Mouse (Mus musculus): ENCODE results near the gene Tcp11l2. TPM values are rescaled to one million over a fixed set of nuclear protein-coding genes. Genes with fewer than 3 reads are reported as not detected.
A peak's percentile ranks its signal among the peaks of the same experiment; 100 is the strongest.

Gene Tcp11l2
- polyA plus RNA-seq, 1 experiment from 2014 or later: 5.1 TPM

- H3K4me2 ChIP-seq (ENCODE audit: low read depth, low read length, severe bottlenecking): no peak overlapping the region
- no peaks in the 10 kb centered on the region for H3K9me3 ChIP-seq (ENCODE audit: control insufficient read depth, low read length)
- H3K36me3 ChIP-seq (ENCODE audit: control insufficient read depth, insufficient read depth, low read length): no peaks in the 10 kb centered on the region
- 77% methylated on average over 3 of the region's 3 CpGs for WGBS
- no peaks in the 10 kb centered on the region; the same call in 1 of the 2 replicates for H3K4me1 ChIP-seq (replicated peaks; ENCODE audit: control insufficient read depth, insufficient read depth, low read length)
- no peak for ATAC-seq (replicated peaks; ENCODE audit: low FRiP score)
- H3K9ac ChIP-seq (ENCODE audit: low read length): no peak overlapping the region
- no peak overlapping the region for H3K4me3 ChIP-seq (ENCODE audit: low read depth, low read length)
- DNase-seq (ENCODE audit: low spot score): no peak
- no peak overlapping the region for H3K27ac ChIP-seq (ENCODE audit: low read depth, low read length)
- no peaks in the 10 kb centered on the region for H3K27me3 ChIP-seq (ENCODE audit: control insufficient read depth, insufficient read depth, low read length)
These were observed 38.6 kb downstream of the Tcp11l2 start for GRCm38 (mm10) chr10:84615076-84615475.

- Histone ChIP-seq H3K27ac (ENCODE audit: low read depth, low read length) (peak within 1 kb of the TSS; percentile 86), H3K4me3 (ENCODE audit: low read depth, low read length) (peak within 1 kb of the TSS; percentile 65), H3K4me2 (ENCODE audit: low read depth, low read length, severe bottlenecking) (peak within 1 kb of the TSS; percentile 76), H3K36me3 (ENCODE audit: control insufficient read depth, insufficient read depth, low read length) (no peaks in the 10 kb centered on the region), H3K27me3 (ENCODE audit: control insufficient read depth, insufficient read depth, low read length) (no peaks in the 10 kb centered on the region), H3K4me1 (replicated peaks; ENCODE audit: control insufficient read depth, insufficient read depth, low read length) (0 out of 2 replicates have a peak, but pooled peaks cover 3% of the 10 kb centered on the region), H3K9ac (ENCODE audit: low read length) (peak within 1 kb of the TSS; percentile 69), H3K9me3 (ENCODE audit: control insufficient read depth, low read length) (no peaks in the 10 kb centered on the region)
- ATAC-seq (replicated peaks; ENCODE audit: low FRiP score): peak; percentile 95
- 7% methylated on average over 53 of the region's 53 CpGs for WGBS
- DNase-seq (ENCODE audit: low spot score): peak; percentile 93
These were observed 45.7 kb downstream of the Tcp11l2 start, which contains the start of gene Polr3b for GRCm38 (mm10) chr10:84621826-84622790. TSS of gene Polr3b (plus strand) at chr10:84622292.

GRCm38 (mm10) chr10:84631182-84631581 lies 54.8 kb downstream of the Tcp11l2 start:
- no peaks in the 10 kb centered on the region for H3K27me3 ChIP-seq (ENCODE audit: control insufficient read depth, insufficient read depth, low read length)
- no peak for ATAC-seq (replicated peaks; ENCODE audit: low FRiP score)
- H3K36me3 ChIP-seq (ENCODE audit: control insufficient read depth, insufficient read depth, low read length): no peaks in the 10 kb centered on the region
- H3K4me3 ChIP-seq (ENCODE audit: low read depth, low read length): no peak overlapping the region
- DNase-seq (ENCODE audit: low spot score): peak; percentile 64
- no peak overlapping the region for H3K9ac ChIP-seq (ENCODE audit: low read length)
- no peaks in the 10 kb centered on the region for H3K9me3 ChIP-seq (ENCODE audit: control insufficient read depth, low read length)
- no peak overlapping the region for H3K4me2 ChIP-seq (ENCODE audit: low read depth, low read length, severe bottlenecking)
- 68% methylated on average over 5 of the region's 5 CpGs for WGBS
- H3K4me1 ChIP-seq (replicated peaks; ENCODE audit: control insufficient read depth, insufficient read depth, low read length): no peaks in the 10 kb centered on the region
- no peak overlapping the region for H3K27ac ChIP-seq (ENCODE audit: low read depth, low read length)

GRCm38 (mm10) chr10:84632005-84632404 lies 55.6 kb downstream of the Tcp11l2 start:
- ATAC-seq (replicated peaks; ENCODE audit: low FRiP score) (no peak), DNase-seq (ENCODE audit: low spot score) (no peak)
- no peaks in the 10 kb centered on the region for H3K4me1 ChIP-seq (replicated peaks; ENCODE audit: control insufficient read depth, insufficient read depth, low read length)
- 90% methylated on average over 4 of the region's 4 CpGs for WGBS
- no peak overlapping the region for H3K9ac ChIP-seq (ENCODE audit: low read length)
- no peaks in the 10 kb centered on the region for H3K36me3 ChIP-seq (ENCODE audit: control insufficient read depth, insufficient read depth, low read length)
- no peaks in the 10 kb centered on the region for H3K27me3 ChIP-seq (ENCODE audit: control insufficient read depth, insufficient read depth, low read length)
- no peaks in the 10 kb centered on the region for H3K9me3 ChIP-seq (ENCODE audit: control insufficient read depth, low read length)
- H3K4me2 ChIP-seq (ENCODE audit: low read depth, low read length, severe bottlenecking): no peak overlapping the region
- H3K27ac ChIP-seq (ENCODE audit: low read depth, low read length): no peak overlapping the region
- no peak overlapping the region for H3K4me3 ChIP-seq (ENCODE audit: low read depth, low read length)

DNA sequence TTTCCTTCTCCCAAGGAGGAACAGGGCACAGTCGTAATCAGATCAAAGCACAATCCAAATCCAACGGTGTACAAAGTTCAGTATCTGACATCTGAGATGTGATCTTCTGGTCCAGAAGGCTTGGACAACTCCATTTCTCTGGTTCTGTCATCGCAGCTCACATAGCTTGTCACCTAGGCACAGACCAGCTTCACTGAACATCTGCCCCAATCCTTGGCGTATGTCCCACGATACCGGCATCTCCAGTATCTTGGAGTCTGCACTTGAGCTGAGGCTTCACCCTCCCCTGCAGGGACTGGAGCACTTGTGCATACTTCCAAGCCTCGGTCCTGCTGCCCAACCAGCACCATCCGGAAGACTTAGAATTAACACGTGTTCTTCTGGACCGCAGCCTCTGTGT lies 60.2 kb downstream of the Tcp11l2 start:
- 97% methylated on average over 10 of the region's 10 CpGs for WGBS
- no peaks in the 10 kb centered on the region for H3K27me3 ChIP-seq (ENCODE audit: control insufficient read depth, insufficient read depth, low read length)
- no peak overlapping the region for H3K4me2 ChIP-seq (ENCODE audit: low read depth, low read length, severe bottlenecking)
- no peak overlapping the region for H3K27ac ChIP-seq (ENCODE audit: low read depth, low read length)
- H3K9ac ChIP-seq (ENCODE audit: low read length): no peak overlapping the region
- H3K36me3 ChIP-seq (ENCODE audit: control insufficient read depth, insufficient read depth, low read length): no peaks in the 10 kb centered on the region
- no peak for ATAC-seq (replicated peaks; ENCODE audit: low FRiP score)
- H3K4me3 ChIP-seq (ENCODE audit: low read depth, low read length): no peak overlapping the region
- H3K9me3 ChIP-seq (ENCODE audit: control insufficient read depth, low read length): no peaks in the 10 kb centered on the region
- H3K4me1 ChIP-seq (replicated peaks; ENCODE audit: control insufficient read depth, insufficient read depth, low read length): no peaks in the 10 kb centered on the region
- no peak for DNase-seq (ENCODE audit: low spot score)

DNA sequence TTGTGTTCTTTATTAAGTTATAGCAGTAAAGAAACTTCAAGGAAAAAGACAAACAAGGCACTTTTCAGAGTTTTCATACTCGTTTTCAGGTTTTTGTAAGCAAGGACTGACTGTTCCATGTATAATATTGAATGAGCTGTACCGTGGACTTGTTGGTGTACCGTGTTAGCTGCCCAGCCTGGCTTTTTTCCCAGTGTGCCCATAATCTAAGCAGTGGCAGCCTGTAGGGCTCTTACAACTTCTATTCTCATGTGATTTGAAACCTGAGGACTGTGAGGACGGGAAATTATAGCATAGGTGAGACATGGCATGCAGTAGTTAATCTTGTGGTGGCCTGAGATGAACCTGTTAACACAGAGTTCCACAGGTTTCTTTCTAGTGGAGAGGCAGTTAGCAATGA lies 62.0 kb downstream of the Tcp11l2 start:
- Histone ChIP-seq H3K27me3 (ENCODE audit: control insufficient read depth, insufficient read depth, low read length) (no peaks in the 10 kb centered on the region), H3K4me1 (replicated peaks; ENCODE audit: control insufficient read depth, insufficient read depth, low read length) (no peaks in the 10 kb centered on the region), H3K4me2 (ENCODE audit: low read depth, low read length, severe bottlenecking) (no peak overlapping the region), H3K4me3 (ENCODE audit: low read depth, low read length) (no peak overlapping the region), H3K36me3 (ENCODE audit: control insufficient read depth, insufficient read depth, low read length) (no peaks in the 10 kb centered on the region), H3K9me3 (ENCODE audit: control insufficient read depth, low read length) (no peaks in the 10 kb centered on the region), H3K9ac (ENCODE audit: low read length) (no peak overlapping the region), H3K27ac (ENCODE audit: low read depth, low read length) (no peak overlapping the region)
- ATAC-seq (replicated peaks; ENCODE audit: low FRiP score) (no peak), DNase-seq (ENCODE audit: low spot score) (no peak)
- 89% methylated on average over 4 of the region's 4 CpGs for WGBS

- H3K9ac ChIP-seq (ENCODE audit: low read length): no peak overlapping the region
- no peak for ATAC-seq (replicated peaks; ENCODE audit: low FRiP score)
- no peak overlapping the region for H3K4me3 ChIP-seq (ENCODE audit: low read depth, low read length)
- H3K27ac ChIP-seq (ENCODE audit: low read depth, low read length): no peak overlapping the region
- no peaks in the 10 kb centered on the region for H3K36me3 ChIP-seq (ENCODE audit: control insufficient read depth, insufficient read depth, low read length)
- H3K4me2 ChIP-seq (ENCODE audit: low read depth, low read length, severe bottlenecking): no peak overlapping the region
- no peak for DNase-seq (ENCODE audit: low spot score)
- no peaks in the 10 kb centered on the region for H3K4me1 ChIP-seq (replicated peaks; ENCODE audit: control insufficient read depth, insufficient read depth, low read length)
- H3K27me3 ChIP-seq (ENCODE audit: control insufficient read depth, insufficient read depth, low read length): no peaks in the 10 kb centered on the region
- no peaks in the 10 kb centered on the region for H3K9me3 ChIP-seq (ENCODE audit: control insufficient read depth, low read length)
- WGBS: 84% methylated on average over 4 of the region's 4 CpGs
These were observed 63.3 kb downstream of the Tcp11l2 start for GRCm38 (mm10) chr10:84639525-84640287.

DNA sequence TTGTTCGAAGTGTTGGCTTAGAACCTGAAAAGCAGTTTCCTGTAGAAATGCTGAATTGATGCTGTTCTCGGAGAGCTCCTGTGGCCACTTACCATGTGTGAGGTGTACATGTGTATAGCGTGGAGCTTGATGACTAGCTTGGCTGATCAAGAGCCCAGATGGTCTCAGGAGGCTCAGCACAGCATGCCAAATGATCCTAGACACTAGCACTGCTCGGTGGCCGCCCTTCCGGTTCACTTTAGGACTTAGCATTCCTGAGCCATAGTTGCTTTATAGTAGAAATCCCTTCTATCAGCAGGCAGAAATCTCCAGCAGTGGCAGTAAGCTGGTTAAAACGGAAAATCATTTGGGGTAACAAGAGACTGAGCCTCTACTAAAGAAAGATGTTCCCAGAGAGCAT lies 64.4 kb downstream of the Tcp11l2 start:
- WGBS: 80% methylated on average over 7 of the region's 7 CpGs
- ATAC-seq (replicated peaks; ENCODE audit: low FRiP score) (no peak), DNase-seq (ENCODE audit: low spot score) (no peak)
- Histone ChIP-seq H3K4me2 (ENCODE audit: low read depth, low read length, severe bottlenecking) (no peak overlapping the region), H3K9me3 (ENCODE audit: control insufficient read depth, low read length) (no peaks in the 10 kb centered on the region), H3K27me3 (ENCODE audit: control insufficient read depth, insufficient read depth, low read length) (no peaks in the 10 kb centered on the region), H3K36me3 (ENCODE audit: control insufficient read depth, insufficient read depth, low read length) (no peaks in the 10 kb centered on the region), H3K4me3 (ENCODE audit: low read depth, low read length) (no peak overlapping the region), H3K4me1 (replicated peaks; ENCODE audit: control insufficient read depth, insufficient read depth, low read length) (no peaks in the 10 kb centered on the region), H3K9ac (ENCODE audit: low read length) (no peak overlapping the region), H3K27ac (ENCODE audit: low read depth, low read length) (no peak overlapping the region)
